Mouse (Mus musculus) spleen, postnatal 10 days (tissue): ENCODE measurements around the gene Psmb2.

ENCODE experiments used
- DNase-seq, 2 experiments: peaks; one replicate each; pipeline ENCODE4 v3.0.0; 2021 to 2022; ENCODE audit warnings: low spot score in 2 of 2

Gene Psmb2

GRCm38 (mm10) chr4:126752608-126753141 lies 75.2 kb downstream of the Psmb2 start:
- DNase-seq, result peak in 1 of 2 experiments; percentile 39

DNA sequence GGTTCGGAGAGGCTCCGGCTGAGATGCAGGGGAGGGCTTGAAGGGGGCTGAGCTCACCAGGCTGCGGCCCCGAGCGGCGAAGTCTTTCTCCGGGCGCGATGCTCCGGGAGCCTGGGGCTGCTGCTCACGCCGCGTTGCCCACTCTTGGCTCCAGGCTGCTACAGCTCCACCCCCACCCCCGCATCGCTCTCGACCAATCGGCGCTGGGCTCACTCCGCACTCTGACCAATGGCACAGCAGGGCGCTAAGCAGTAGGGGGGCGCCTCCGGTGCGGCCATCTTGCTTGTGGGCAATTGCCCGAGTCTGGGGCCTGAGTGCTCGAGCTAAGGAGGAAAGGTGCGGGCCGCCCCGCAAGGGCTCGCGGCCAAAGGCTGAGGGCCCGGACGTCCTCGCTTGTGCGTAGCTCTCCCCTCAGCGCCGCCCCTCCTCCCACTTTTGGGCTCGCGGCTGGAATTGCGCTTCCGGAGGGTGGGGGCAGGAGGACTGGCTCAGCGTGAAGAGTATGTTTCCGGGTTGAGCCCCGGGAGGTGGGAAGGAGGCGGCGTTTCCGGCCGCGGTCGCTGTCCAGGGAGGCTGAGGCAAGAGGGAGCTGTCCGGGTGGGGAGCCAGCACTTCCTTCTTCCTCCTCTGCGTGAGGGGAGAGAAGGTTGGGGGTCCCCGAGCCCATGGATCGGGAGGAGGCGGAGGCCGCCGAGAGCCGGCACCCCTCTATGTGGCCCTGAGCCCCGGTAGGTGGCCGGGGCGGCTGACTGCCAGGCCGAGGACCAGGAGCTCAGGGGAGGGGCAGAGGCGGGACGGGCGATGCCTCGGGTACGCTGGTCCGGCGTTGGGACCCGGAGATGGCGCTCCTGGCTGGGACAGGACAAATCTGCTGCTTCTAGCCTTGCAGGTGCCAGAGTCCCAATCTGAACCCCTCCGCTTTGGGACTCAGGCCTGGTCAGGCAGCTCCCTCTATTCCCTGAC lies 76.1 kb downstream of the Psmb2 start, which contains the start of the genes Ncdn and AU040320:
TSS of gene Ncdn (minus strand) at position 171 of the 963 bp plus-strand sequence.
TSS of gene AU040320 (plus strand) at position 277 of the 963 bp plus-strand sequence.
- peak; percentile 95 to 96 for DNase-seq

GRCm38 (mm10) chr4:126754231-126754611 lies 76.8 kb downstream of the Psmb2 start:
- no peak for DNase-seq

DNA sequence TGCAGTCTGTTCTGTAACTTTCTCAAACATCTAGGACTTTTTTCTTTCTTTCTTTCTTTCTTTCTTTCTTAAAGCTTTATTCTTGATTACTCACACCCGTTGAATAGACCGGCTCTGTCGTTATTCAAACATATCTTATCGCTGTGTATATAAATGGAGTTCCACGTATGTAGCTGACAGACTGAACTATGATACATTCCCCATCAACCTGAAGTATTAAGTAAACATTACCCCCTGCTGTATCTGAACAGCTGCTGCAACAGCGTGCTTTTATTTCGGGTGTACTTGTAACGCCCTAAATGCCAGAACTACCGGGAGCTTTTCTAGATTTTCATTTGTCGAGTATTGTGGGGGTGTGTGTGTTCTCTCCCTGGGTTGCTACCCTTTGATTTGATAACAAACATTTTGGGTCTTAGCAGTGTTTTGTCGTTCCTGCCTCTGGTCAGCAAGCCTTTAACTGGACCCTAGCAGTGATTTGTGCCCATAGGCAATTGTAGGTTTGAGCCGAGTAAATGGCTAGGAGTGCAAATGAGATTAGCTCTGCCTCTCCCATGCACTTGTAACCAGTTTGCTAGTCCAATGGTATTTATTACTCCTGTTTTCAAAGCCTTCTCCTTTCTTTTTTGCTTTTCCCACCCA lies 77.4 kb downstream of the Psmb2 start:
- no peak for DNase-seq

DNA sequence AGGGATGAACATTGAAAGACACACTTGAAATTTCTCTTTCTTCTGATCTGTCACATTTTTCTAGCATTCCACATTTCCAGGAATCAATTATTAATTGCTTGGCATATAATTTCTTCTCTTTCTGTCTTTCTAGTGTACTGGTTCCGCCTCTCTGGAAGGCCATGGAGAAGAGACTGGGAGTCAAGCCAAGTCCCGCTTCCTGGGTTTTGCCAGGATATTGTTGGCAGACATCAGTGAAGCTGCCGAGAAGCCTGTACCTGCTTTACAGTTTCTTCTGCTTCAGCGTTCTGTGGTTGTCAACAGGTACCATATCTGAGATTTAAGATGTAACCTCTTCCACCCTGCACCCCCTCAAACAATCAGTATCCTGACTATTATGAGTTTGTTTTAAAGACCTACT lies 79.3 kb downstream of the Psmb2 start:
- no peak for DNase-seq

- DNase-seq, result no peak
Observed at GRCm38 (mm10) chr4:126758299-126758698, 80.9 kb downstream of the Psmb2 start.
